Mouse (Mus musculus): ENCODE measurements around the gene Cdkal1. TPM values are rescaled to one million over a fixed set of nuclear protein-coding genes. Genes with fewer than 3 reads are reported as not detected.

Gene Cdkal1
- total and polyA plus RNA-seq, 2 experiments from 2014 or later = 17.4 to 17.6 TPM

- H3K4me2 ChIP-seq (ENCODE audit: low read depth, low read length, poor library complexity, severe bottlenecking) = no peak overlapping the region
- no peaks in the 10 kb centered on the region for H3K9me3 ChIP-seq (ENCODE audit: low read length)
- peak overlapping the region; percentile 39; the same call in 1 of the 2 replicates for H3K9ac ChIP-seq (replicated peaks; ENCODE audit: low read length, poor library complexity, severe bottlenecking)
- ATAC-seq (ENCODE audit: low FRiP score) = peak; percentile 56; the same call in 1 of the 2 replicates
- no peaks in the 10 kb centered on the region for H3K36me3 ChIP-seq (ENCODE audit: insufficient read depth, low read length)
- TF ChIP-seq CTCF (IDR thresholded peaks at IDR 0.05) = peak; percentile 46
- no peaks in the 10 kb centered on the region for H3K27me3 ChIP-seq (ENCODE audit: insufficient read depth, low read length)
- peaks cover 5% of the 10 kb centered on the region; the same call in 1 of the 2 replicates for H3K4me1 ChIP-seq (ENCODE audit: insufficient read depth, low read length)
- peak overlapping the region; percentile 55 for H3K27ac ChIP-seq (ENCODE audit: low read depth, low read length)
- no peak overlapping the region for H3K4me3 ChIP-seq (ENCODE audit: low read depth, low read length)
- DNase-seq (ENCODE audit: low spot score) = peak; percentile 72
- WGBS = 9% methylated on average over 10 of the region's 10 CpGs
Observed at GRCm38 (mm10) chr13:29222261-29222838, 633.1 kb downstream of the Cdkal1 start.

- TF ChIP-seq CTCF (IDR thresholded peaks at IDR 0.05) = no peak
- Histone ChIP-seq H3K27me3 (ENCODE audit: insufficient read depth, low read length) (no peaks in the 10 kb centered on the region), H3K27ac (ENCODE audit: low read depth, low read length) (no peak overlapping the region), H3K9me3 (ENCODE audit: low read length) (no peaks in the 10 kb centered on the region), H3K9ac (replicated peaks; ENCODE audit: low read length, poor library complexity, severe bottlenecking) (no peak overlapping the region), H3K4me2 (ENCODE audit: low read depth, low read length, poor library complexity, severe bottlenecking) (no peak overlapping the region), H3K4me3 (ENCODE audit: low read depth, low read length) (no peak overlapping the region), H3K36me3 (ENCODE audit: insufficient read depth, low read length) (no peaks in the 10 kb centered on the region), H3K4me1 (ENCODE audit: insufficient read depth, low read length) (peaks cover 5% of the 10 kb centered on the region; the same call in 1 of the 2 replicates)
- ATAC-seq (ENCODE audit: low FRiP score) = no peak
- no peak for DNase-seq (ENCODE audit: low spot score)
- WGBS = 27% methylated on average over 5 of the region's 5 CpGs
Observed at GRCm38 (mm10) chr13:29221646-29222045, 633.8 kb downstream of the Cdkal1 start.

- TF ChIP-seq CTCF (IDR thresholded peaks at IDR 0.05) = no peak
- H3K4me1 ChIP-seq (ENCODE audit: insufficient read depth, low read length) = peaks cover 5% of the 10 kb centered on the region; the same call in 1 of the 2 replicates
- H3K27me3 ChIP-seq (ENCODE audit: insufficient read depth, low read length) = no peaks in the 10 kb centered on the region
- DNase-seq (ENCODE audit: low spot score) = no peak
- no peak for ATAC-seq (ENCODE audit: low FRiP score)
- no peak overlapping the region for H3K4me3 ChIP-seq (ENCODE audit: low read depth, low read length)
- H3K27ac ChIP-seq (ENCODE audit: low read depth, low read length) = no peak overlapping the region
- H3K4me2 ChIP-seq (ENCODE audit: low read depth, low read length, poor library complexity, severe bottlenecking) = no peak overlapping the region
- H3K9ac ChIP-seq (replicated peaks; ENCODE audit: low read length, poor library complexity, severe bottlenecking) = no peak overlapping the region
- no peaks in the 10 kb centered on the region for H3K9me3 ChIP-seq (ENCODE audit: low read length)
- no peaks in the 10 kb centered on the region for H3K36me3 ChIP-seq (ENCODE audit: insufficient read depth, low read length)
Observed at GRCm38 (mm10) chr13:29218594-29219230, 636.8 kb downstream of the Cdkal1 start.

GRCm38 (mm10) chr13:29210159-29211021 lies 645.1 kb downstream of the Cdkal1 start:
- ATAC-seq (ENCODE audit: low FRiP score) (peak; percentile 54; the same call in 1 of the 2 replicates), DNase-seq (ENCODE audit: low spot score) (peak; percentile 28)
- Histone ChIP-seq H3K4me1 (ENCODE audit: insufficient read depth, low read length) (peaks cover 8% of the 10 kb centered on the region; the same call in 1 of the 2 replicates), H3K36me3 (ENCODE audit: insufficient read depth, low read length) (no peaks in the 10 kb centered on the region), H3K27me3 (ENCODE audit: insufficient read depth, low read length) (no peaks in the 10 kb centered on the region), H3K9ac (replicated peaks; ENCODE audit: low read length, poor library complexity, severe bottlenecking) (peak overlapping the region; percentile 48), H3K27ac (ENCODE audit: low read depth, low read length) (no peak overlapping the region; the same call in 1 of the 2 replicates), H3K4me2 (ENCODE audit: low read depth, low read length, poor library complexity, severe bottlenecking) (peak overlapping the region; percentile 55), H3K4me3 (ENCODE audit: low read depth, low read length) (peak overlapping the region; percentile 30), H3K9me3 (ENCODE audit: low read length) (no peaks in the 10 kb centered on the region)
- no peak for TF ChIP-seq CTCF (IDR thresholded peaks at IDR 0.05)
- 3% methylated on average over 27 of the region's 27 CpGs for WGBS

- Histone ChIP-seq H3K36me3 (ENCODE audit: insufficient read depth, low read length) (no peaks in the 10 kb centered on the region), H3K9ac (replicated peaks; ENCODE audit: low read length, poor library complexity, severe bottlenecking) (no peak overlapping the region), H3K27me3 (ENCODE audit: insufficient read depth, low read length) (no peaks in the 10 kb centered on the region), H3K27ac (ENCODE audit: low read depth, low read length) (no peak overlapping the region), H3K4me1 (ENCODE audit: insufficient read depth, low read length) (peaks cover 8% of the 10 kb centered on the region; the same call in 1 of the 2 replicates), H3K4me3 (ENCODE audit: low read depth, low read length) (no peak overlapping the region), H3K4me2 (ENCODE audit: low read depth, low read length, poor library complexity, severe bottlenecking) (no peak overlapping the region), H3K9me3 (ENCODE audit: low read length) (no peaks in the 10 kb centered on the region)
- no peak for DNase-seq (ENCODE audit: low spot score)
- 95% methylated on average over 6 of the region's 6 CpGs for WGBS
- no peak for ATAC-seq (ENCODE audit: low FRiP score)
- TF ChIP-seq CTCF (IDR thresholded peaks at IDR 0.05) = no peak
Observed at GRCm38 (mm10) chr13:29208749-29209148, 646.7 kb downstream of the Cdkal1 start.
